Mouse (Mus musculus): ENCODE data around the gene Slc25a48.

- no peak for TF ChIP-seq POLR2A (IDR thresholded peaks at IDR 0.05; ENCODE audit: low read depth, low read length)
- TF ChIP-seq CTCF (IDR thresholded peaks at IDR 0.05; ENCODE audit: extremely low read depth, insufficient read length, insufficient replicate concordance, low read depth, low read length): no peak
Observed at GRCm38 (mm10) chr13:56404511-56405140, 33.5 kb upstream of the Slc25a48 start.

Data from small intestine, adult 2 months (tissue).